Mouse (Mus musculus): Measurements from ENCODE around the gene Olfr1505. TPM values are rescaled to one million over a fixed set of nuclear protein-coding genes. Genes with fewer than 3 reads are reported as not detected.

Olfr1505 gene
- not detected in 2 replicates for polyA plus RNA-seq (2014; fragmentation: Nextera tagmentation; extraction: Ambion mirVana)

GRCm38 (mm10) chr19:13913230-13913629 is at the start of gene Olfr1505:
Gene Olfr1505, plus strand, starts transcription at chr19:13913530.
- Histone ChIP-seq H3K9ac (no peak within 1 kb of the TSS), H3K4me3 (replicated peaks; ENCODE audit: low read length) (no peak within 1 kb of the TSS), H3K27ac (no peak within 1 kb of the TSS), H3K27me3 (ENCODE audit: control insufficient read depth, insufficient read depth, low read length) (no peaks in the 10 kb centered on the region), H3K4me2 (replicated peaks) (no peak within 1 kb of the TSS), H3K9me3 (ENCODE audit: control insufficient read depth, low read length) (no peaks in the 10 kb centered on the region), H3K4me1 (replicated peaks; ENCODE audit: control insufficient read depth, insufficient read depth, low read length) (no peaks in the 10 kb centered on the region), H3K36me3 (replicated peaks; ENCODE audit: control insufficient read depth, insufficient read depth) (no peaks in the 10 kb centered on the region)
- WGBS, result 83% methylated on average over 2 of the region's 2 CpGs
- no peak for DNase-seq (ENCODE audit: low spot score)
- no peak for ATAC-seq (ENCODE audit: low FRiP score)

GRCm38 (mm10) chr19:13897828-13898227 is 15.5 kb upstream of the Olfr1505 start, which contains the start of gene Olfr1504:
Gene Olfr1504, minus strand, starts transcription at chr19:13897928.
- Histone ChIP-seq H3K27me3 (ENCODE audit: control insufficient read depth, insufficient read depth, low read length) (no peaks in the 10 kb centered on the region), H3K4me1 (replicated peaks; ENCODE audit: control insufficient read depth, insufficient read depth, low read length) (no peaks in the 10 kb centered on the region), H3K36me3 (replicated peaks; ENCODE audit: control insufficient read depth, insufficient read depth) (no peaks in the 10 kb centered on the region), H3K9ac (no peak within 1 kb of the TSS), H3K4me3 (replicated peaks; ENCODE audit: low read length) (no peak within 1 kb of the TSS), H3K9me3 (ENCODE audit: control insufficient read depth, low read length) (no peaks in the 10 kb centered on the region), H3K27ac (no peak within 1 kb of the TSS), H3K4me2 (replicated peaks) (no peak within 1 kb of the TSS)
- 72% methylated on average over 1 of the region's 1 CpGs for WGBS
- DNase-seq (ENCODE audit: low spot score), result no peak
- ATAC-seq (ENCODE audit: low FRiP score), result no peak

Other genes starting within 250 kb of the Olfr1505 start
- not detected in 2 replicates for gene Olfr1491, start 216.3 kb upstream of the Olfr1505 start, polyA plus RNA-seq (2014; fragmentation: Nextera tagmentation; extraction: Ambion mirVana)
- not detected in 2 replicates for gene Olfr1493-ps1, start 190.3 kb upstream of the Olfr1505 start, polyA plus RNA-seq (2014; fragmentation: Nextera tagmentation; extraction: Ambion mirVana)
- gene Olfr1494, start 173.8 kb upstream of the Olfr1505 start, polyA plus RNA-seq (2014; fragmentation: Nextera tagmentation; extraction: Ambion mirVana), result not detected in 2 replicates
- not detected in 2 replicates for gene Olfr1495, start 148.9 kb upstream of the Olfr1505 start, polyA plus RNA-seq (2014; fragmentation: Nextera tagmentation; extraction: Ambion mirVana)
- gene Olfr1496, start 135.7 kb upstream of the Olfr1505 start, polyA plus RNA-seq (2014; fragmentation: Nextera tagmentation; extraction: Ambion mirVana), result not detected in 2 replicates
- gene Olfr1497, start 115.3 kb upstream of the Olfr1505 start, polyA plus RNA-seq (2014; fragmentation: Nextera tagmentation; extraction: Ambion mirVana), result not detected in 2 replicates
- not detected in 2 replicates for gene Olfr1499, start 94.1 kb upstream of the Olfr1505 start, polyA plus RNA-seq (2014; fragmentation: Nextera tagmentation; extraction: Ambion mirVana)
- gene Olfr1500, start 83.0 kb upstream of the Olfr1505 start, polyA plus RNA-seq (2014; fragmentation: Nextera tagmentation; extraction: Ambion mirVana), result not detected in 2 replicates
- not detected in 2 replicates for gene Olfr1501, start 62.8 kb upstream of the Olfr1505 start, polyA plus RNA-seq (2014; fragmentation: Nextera tagmentation; extraction: Ambion mirVana)
- gene Olfr1502, start 51.7 kb upstream of the Olfr1505 start, polyA plus RNA-seq (2014; fragmentation: Nextera tagmentation; extraction: Ambion mirVana), result not detected in 2 replicates
- gene Olfr1504, start 15.6 kb upstream of the Olfr1505 start, polyA plus RNA-seq (2014; fragmentation: Nextera tagmentation; extraction: Ambion mirVana), result not detected in 2 replicates

Data from hindbrain, embryonic 14.5 days (tissue).